Mouse (Mus musculus): ENCODE results near the gene Ccdc33.

DNA sequence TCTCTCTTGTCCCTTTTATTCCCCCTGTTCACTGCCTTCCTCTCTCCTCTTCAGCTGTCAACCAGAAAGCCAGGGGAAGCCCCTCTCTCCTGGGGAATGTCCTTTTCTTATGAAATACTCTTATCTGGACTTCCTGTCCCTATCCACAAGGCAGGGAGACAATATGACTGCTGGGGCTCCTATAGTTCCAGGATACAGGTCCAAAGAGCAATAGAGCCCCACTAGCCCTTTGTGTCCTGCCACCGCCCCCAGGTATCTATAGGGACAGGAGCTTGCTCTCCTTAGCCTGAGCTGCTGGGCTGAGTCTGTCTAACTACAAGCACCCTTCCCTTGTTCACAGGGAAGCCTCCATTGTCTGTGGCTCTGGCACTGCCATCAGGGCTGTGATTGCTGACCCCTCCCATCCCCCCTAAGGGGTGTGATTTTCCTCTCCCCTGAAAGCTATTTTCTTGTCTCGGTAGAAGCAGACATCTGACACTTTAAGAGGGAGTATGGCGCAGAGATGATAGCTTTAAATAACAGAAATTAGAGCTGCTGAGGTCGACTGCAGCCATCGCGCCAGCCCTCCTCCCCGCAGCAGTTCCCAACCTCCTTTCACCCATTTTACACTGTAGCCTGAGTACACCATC, 3.2 kb downstream of the Ccdc33 start:
- TF ChIP-seq CTCF (IDR thresholded peaks at IDR 0.05; ENCODE audit: insufficient read depth, low read length) = no peak
- no peak for TF ChIP-seq POLR2A (IDR thresholded peaks at IDR 0.05; ENCODE audit: borderline replicate concordance, extremely low read depth, low read depth, low read length)
